Mouse (Mus musculus): ENCODE results near the gene Ugt1a10.

Ugt1a10 gene

DNA sequence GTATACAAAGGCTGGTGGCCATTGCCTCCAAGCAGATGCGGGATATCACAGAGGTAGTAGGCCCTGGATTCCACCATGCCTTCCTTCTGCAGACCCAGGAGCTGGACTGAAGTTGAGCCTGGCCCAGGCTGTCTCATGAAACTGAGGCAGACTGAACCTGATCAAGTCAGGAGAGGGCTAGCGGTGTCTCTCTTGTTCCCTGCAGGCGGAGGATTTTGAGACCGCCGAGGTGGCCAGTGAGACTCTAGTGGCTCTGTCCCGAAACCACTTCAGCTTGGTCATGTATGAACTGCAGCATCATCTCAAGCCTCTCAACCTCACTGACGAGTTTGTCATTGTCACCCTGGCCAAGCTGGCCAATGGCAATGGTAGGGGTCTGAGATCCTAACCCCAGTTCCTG lies 175.2 kb downstream of the Ugt1a10 start:
- intact Hi-C loops (cut with DNase I): no loop called here

DNA sequence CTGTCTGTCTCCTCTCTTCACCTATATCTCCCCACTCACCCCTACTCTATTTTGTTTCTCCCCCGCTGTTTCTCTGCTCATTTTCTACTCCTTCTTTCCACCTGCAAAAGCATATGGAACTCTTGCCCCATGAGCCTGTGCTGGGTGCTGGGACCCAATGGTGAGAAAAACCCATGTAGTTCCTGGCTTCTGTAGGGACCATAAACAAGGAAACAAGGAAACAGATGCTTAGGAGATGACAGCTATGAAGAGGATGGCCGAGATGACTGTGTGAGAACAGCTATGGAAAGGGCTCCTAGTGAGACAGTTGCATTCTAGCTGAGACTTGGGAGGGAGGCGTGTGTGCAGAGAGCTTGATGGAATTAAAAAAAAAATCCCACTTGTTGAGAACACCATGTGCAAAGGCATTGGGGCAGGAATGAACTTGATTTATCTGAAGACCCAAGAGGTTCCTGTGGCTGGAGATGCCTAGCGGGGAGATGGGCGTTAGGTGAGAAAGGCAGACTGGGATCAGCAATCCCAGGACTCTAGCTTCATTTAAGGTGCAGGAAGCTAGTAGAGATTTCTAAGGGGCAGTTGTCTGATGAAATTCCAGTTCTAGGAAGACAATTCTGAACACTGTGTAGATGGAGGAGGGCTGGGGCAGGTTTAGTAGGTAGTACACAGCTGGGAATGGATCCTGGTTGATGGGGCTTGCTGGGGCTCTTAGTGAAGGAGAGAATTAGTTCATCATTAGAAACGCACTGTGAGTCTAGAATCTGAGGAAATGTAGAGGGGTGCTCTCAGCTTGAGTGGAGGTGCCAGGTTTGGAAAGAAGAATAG lies 176.0 kb downstream of the Ugt1a10 start:
- intact Hi-C loops (cut with DNase I): no loop called here

DNA sequence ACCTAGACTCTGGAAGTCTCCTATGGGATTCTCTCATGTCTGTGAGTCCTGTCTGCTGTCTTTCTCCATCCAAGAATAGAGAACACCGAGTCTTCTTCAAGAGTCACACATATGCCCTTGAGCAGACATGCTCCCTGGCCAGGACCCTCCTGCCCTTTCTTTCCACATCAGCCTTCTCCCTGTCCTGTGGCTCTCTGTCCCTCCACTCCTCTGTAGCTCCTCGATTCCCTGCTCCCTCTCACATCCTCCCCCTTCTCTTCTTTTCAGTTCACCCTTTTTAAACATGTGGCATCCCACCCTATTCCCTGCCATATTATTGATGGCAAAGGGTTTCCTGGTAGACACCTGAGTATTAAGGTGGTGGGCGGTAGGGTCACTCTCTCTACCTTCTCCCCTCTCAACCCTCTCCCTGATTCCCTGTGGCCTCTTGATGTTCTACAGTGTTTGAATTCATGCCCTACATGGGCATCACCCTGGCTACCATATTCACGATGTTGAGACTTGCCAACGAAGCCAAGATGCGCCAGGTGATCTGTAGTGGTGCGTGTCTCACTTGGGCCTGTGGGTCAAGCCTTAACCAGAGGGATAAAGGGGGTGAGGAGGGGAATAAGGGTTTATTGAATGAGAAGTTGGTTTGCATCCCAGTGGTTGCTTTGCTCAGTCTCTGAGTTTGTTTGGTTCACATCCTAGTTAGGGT lies 176.8 kb downstream of the Ugt1a10 start:
- intact Hi-C loops (cut with DNase I): no loop called here

DNA sequence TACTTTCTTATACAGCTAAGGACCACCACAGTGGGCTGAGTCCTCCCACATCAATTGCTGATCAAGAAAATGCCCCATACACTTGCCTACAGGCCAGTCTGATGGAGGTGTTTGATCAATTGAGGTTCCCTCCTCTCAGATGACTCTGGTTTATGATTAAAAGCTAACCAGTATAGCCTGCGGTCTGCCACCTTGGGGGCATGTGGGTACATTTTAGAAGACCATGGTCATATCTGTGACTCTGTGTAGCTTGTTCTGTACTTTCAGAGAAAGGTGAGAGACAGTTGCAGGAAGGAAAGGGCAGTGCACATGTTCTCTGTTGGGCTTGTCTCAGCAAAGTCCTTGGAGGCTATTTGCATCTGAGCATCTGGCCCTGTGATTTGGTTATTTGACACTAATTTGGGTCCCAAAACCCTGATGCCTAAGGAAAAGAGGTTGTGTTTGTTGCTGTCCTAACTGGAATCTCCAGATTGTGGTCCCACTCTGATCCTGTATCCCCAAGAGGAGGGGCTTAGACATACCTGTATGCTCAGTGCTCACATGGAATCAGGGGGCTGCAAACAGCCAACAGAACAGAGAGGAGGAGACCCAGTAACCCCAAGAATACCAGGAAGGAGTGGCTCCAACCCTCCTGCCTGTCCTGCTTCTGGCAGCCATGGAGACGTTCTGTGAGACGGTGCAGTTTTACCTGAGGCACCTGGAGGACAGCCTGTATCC lies 177.6 kb downstream of the Ugt1a10 start:
- intact Hi-C loops (cut with DNase I): no loop called here

DNA sequence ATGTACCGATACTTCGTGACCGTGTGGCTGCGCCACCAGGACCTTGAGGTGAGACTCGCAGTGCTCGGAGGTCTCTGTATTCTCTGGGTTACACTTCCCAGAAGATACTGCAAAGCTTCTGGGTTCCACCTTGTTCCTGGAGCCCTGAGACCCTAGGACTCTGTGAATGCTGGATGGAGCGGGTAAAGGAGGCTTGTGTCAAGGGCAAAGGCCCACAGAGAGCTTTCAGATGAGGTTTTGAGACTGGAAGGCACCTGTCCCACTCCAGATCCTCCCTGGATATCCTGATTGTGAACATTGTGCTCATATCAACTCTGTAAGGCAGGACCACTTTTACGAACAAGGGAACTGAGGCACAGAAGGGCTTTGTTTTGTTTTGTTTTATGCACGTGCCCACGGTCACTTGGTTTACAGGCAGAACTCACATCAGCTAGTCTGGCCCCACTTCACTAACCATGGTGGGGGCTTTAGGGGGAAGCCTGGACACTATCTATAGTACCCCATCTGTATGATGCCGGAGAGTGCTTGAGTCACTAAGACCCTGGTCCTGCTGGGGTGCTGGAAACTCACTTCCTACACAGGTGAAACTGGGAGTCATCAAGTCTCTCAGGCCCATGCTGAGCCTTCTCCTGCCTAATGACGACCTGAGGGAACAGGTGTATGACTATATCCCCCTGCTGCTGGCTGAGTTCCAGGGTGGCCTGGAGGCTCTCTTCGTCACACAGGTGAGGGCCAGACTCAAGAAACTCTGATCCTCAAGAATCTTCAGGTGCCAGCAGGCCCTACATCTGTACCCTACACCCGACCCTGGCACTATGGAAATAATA lies 178.4 kb downstream of the Ugt1a10 start:
- intact Hi-C loops (cut with DNase I): no loop called here

DNA sequence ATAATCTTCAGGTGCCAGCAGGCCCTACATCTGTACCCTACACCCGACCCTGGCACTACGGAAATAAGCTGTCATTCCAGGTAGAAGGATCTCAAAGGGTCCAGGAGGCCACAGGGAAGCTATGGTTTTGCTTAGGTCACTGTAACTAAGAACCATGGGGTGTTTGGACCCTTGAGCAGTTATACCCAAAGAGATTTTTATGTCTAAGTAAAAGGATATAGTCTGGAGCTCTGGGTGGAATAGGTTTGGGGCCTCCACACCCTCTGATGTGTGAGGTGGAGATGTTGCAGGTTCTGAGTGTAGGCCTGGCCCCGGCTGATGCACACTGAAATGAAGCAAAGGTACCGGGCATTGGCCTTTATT lies 179.0 kb downstream of the Ugt1a10 start:
- intact Hi-C loops (cut with DNase I): no loop called here

DNA sequence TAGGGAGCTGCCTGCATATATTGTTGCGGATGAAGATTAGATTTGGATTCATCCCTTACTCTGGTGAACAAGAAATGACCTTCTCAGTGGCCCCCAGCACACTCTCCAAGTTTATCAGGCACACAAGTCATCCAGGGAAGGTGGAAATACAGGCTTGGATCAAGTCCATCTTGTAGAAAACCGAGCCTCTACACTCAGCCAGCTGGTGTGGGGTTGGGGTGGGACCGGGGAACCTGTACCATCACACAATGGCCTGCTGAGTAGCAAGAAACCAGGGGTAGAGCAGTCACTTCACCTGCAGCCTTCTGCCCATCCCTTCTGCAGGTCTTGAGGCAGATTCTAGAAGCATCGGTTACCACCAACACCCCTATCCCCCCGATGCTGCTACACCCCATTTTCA lies 179.5 kb downstream of the Ugt1a10 start:
- intact Hi-C loops (cut with DNase I): no loop called here

DNA sequence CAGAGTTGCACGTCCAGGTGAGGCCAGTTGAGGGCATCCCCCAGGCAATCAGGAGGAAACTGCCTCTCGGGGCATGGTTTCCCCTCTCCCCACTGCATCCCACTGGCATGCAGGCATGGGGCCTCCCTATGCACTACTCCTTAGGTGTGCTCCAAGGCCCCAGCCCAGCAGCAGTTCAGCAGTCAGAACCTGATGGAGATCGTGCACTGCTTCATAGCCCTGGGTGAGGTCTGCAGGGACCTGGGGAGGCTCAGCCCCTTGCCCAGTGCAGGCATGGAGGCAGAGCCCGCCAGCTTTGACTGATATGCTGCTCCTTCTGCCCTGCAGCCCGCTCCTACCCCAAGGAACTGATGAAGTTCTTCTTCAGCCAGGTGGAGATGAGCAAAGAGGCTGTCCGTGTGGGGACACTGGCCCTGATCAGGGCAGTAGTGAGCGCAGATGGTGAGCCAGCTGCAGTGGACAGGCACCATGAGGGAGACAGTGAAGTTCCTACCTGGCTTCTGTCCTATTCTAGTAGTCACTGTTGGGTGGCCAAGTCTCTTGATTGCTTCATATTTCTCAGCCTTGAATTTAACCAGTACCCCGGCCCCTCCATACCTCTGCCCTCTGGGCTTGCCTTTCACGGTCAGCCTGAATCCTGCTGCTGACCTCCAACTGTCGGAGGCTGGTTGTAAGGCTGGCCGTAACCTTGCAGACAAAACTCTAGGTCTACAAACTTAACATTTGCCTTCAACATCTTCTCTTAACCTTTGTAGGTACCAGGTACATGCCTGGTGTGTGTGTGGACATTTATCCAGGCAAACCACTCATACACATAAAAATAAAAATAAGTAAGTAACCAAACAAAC lies 180.1 kb downstream of the Ugt1a10 start:
- intact Hi-C loops (cut with DNase I): no loop called here

DNA sequence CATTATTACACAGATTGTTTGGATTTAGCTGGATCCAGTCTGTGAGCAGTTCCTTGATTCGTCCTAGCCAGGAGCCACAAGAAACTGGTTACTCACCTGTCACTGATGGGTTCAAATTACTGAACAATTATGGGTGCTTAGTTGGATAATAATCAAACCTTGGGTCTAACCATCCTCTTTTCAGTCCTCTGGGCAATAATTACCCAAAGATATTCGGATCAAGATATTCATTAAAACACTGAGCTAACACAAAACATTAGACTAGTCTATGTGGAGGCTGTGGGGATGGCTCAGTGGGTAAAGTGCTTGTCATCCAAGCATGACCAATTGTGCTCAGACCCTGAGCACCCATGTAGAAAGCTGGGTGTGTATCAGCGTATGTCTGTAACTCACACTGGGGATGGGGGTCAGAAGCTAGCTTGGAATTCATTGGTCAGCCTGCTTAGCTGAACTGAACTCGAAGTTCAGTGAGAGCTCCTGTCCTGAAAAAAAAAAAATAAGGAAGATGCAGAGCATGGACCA lies 180.8 kb downstream of the Ugt1a10 start:
- intact Hi-C loops (cut with DNase I): no loop called here

DNA sequence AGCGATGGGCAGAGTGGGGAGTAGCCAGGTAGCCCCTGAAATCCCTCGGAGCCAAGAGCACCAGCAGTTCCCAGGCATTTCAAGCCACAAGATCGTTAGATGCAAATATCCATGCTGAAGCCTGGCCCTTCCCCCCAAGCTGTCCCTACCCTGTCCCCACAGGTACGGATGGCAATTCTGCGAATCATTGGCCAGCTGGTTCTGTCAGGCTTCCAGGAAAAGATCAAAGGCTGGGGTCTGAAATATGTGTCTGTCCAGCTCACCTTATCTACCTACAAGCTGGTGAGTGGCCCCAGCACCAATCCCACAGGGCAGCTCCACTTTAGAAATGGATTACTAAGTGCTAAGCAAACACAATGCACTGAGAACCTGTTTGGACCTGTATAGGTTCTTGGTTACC lies 182.1 kb downstream of the Ugt1a10 start:
- intact Hi-C loops (cut with DNase I): no loop called here

DNA sequence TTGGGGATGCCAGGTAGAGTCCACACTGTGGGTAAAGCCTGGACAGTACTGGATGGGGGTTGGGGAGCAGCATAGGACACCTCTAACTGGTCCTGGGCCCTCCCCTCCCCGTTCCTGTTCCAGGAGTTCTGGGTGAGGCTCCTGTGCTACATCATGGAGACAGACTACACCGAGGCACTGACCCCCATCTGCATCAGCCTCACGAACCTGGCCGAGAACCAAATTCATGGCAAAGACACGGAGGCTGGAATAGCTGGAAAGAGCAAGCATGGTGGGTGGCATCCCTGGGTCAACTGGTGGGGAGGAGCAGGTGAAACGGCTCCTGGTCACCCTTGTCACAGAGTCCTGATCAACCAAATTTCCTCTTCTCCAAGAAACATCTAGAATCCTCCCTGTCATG lies 183.6 kb downstream of the Ugt1a10 start:
- intact Hi-C loops (cut with DNase I): no loop called here

DNA sequence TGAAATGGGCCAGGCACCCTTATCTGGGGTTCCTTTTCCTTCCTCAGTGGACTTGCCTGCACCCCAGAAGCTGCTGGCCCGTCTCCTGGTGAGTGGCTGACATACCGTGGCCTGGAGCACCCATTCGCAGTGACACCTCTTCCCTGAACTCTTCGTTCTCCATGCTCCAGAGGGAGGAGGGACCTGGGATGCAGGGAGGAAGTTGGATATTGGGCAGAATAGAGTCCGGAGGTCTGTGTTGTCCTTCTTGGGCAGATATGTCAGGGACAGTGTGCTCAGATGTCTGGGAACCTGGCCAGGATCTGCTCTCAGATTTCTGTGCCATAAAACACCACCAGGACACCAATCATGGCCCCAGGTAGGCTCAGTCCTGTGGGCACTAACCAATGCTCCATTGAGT lies 184.9 kb downstream of the Ugt1a10 start:
- intact Hi-C loops (cut with DNase I): no loop called here

DNA sequence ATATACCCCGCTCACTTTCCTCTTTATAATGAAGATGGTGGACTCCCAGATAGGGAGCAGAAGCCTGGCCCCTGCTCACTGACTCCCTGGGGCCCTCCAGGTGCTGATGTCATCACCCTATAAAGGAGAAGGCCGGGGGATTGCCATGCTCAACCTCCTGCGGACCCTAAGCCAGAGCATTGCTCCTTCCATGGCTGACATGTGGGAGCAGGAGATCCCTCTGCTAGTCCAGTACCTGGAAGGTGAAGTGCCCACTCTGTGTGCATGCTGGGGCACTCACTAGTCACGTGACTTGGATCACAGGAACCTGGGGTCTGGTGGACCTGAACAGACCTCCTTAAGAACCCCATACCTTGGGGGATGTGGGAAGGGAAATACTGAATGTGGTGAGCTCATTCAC lies 185.4 kb downstream of the Ugt1a10 start:
- intact Hi-C loops (cut with DNase I): no loop called here

DNA sequence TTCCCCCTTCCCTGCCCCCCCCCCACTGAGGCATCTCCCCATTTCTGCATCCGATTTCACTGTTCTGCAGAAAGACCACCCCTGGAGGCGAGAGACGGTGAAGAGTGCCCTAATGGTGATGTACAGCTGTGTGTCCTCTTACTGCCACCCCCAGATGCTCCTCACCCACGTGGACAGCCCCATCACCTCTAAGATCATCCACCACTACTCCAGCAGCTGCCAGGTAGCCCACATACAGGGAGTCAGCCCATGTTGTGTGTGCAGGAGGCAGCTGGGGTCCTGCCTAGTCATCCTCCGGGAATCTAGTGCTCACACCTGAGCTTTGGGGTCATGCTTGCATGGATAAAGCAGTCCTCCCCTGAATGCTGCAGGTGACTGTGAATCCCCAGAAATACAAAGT lies 188.7 kb downstream of the Ugt1a10 start:
- intact Hi-C loops (cut with DNase I): no loop called here

DNA sequence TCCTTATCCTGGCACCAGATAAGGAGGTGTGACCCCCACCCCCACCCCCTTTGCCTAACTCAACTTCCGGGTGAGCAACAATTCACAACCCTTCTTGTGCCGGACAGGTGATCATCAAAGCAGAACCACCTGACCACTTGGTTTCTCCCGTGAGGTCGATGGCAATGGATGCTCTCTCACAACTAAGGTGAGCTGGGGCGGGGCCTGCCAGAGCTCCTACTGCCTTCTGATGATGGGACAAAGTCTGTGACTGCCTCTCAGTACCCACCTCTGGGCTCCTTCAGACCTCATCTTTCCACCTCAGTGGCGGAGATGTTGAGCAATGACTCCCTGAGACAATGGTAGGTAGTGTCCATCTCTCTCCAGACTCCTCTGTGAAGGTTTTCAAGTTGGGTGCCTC lies 190.7 kb downstream of the Ugt1a10 start:
- intact Hi-C loops (cut with DNase I): no loop called here

DNA sequence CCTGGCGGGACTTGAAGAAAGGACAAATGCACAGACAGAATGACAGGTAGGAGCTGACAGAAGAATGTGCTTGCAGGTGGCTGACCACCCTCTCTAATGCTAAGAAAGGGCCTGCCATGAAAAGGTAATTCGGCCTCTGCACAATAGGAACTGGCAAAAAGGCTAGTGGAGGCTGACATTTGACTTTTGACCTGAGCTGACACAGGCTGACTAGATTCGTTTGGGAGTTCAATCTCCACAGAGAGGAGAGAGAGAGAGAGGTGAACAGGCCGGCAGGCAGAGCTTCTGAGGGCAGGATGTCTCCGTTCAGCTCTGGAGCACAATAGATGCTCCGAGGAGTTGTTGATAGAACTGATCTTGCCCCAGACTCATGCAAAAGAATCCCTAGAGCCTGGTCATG lies 191.2 kb downstream of the Ugt1a10 start:
- intact Hi-C loops (cut with DNase I): no loop called here

DNA sequence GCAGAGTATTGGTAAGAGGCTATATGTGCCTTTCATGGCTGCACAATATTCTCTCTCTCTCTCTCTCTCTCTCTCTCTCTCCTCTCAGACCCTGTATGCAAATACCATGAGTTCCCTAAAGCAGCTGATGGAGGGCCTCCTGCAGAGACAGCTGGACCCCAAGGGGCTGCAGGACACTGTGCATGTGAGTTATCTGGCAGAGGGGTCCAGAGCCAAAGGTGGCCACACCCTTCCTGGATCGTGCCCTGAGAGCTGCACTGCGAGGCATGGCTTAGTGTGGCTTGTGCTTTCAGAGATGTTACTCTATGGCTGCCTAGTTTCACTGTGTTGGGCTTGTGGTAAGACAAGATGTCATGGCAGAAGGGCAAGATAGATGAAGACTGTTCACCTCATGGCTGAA lies 192.5 kb downstream of the Ugt1a10 start:
- intact Hi-C loops (cut with DNase I): no loop called here

DNA sequence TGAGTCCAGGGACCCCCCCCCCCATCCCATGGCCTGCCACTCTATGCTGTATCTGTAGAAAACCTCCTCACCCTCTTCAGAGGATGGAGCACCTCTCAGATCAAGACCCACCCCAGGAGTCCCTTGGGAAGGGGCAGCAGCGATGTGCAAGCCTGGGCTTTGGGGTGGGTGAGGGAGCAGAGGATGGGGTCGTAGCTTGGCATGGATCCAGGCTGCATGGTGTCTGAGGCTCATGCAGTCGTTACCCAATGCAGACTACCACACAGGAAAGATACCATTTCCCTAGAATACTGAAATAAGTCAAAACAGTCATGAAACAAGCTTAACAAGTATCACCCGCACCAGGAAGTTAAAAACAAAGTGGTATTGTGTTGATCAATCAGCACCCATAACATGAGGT lies 193.5 kb downstream of the Ugt1a10 start:
- intact Hi-C loops (cut with DNase I): no loop called here

DNA sequence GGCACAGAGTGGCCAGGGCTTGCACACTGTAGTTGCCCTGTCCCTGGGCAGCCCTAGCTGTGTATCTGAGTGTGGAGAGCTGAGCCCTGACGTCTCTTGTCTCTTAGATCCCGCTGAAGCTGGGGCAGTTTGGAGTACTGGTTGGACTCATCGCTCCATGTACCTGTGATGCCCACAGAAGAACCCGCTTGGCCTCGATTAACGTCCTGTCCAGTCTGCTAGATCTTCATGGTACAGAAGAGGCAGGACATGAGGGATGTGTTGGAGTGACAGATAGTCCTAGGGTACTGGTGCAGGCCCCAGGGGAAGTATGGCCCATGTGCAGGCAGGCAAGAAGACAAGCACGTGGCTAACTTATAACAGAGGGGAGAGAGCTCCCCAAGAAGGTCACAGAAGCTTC lies 194.4 kb downstream of the Ugt1a10 start:
- intact Hi-C loops (cut with DNase I): no loop called here

DNA sequence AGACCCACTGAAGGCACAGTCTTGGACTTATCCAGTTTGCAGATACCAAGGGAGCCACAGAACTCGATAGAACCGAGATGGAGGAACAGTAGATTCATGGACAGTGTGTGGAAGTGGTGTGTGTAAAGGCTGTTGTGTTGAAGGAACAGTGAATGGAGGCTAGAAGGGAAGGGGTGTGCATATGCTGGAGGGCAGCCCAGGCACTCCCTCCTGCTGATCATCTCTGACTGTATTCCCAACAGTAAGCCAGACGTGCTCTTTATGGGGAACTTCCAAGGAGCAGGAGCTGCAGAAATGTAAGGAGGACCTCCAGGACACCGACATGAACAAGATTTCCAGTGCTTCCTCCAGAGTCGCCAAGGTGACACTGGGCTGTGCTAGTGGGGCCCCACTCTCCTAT lies 194.8 kb downstream of the Ugt1a10 start:
- intact Hi-C loops (cut with DNase I): no loop called here
